Mouse (Mus musculus) olfactory bulb, adult 2 months (tissue): Measurements from ENCODE around the gene Gm10097. TPM values are rescaled to one million over a fixed set of nuclear protein-coding genes. Genes with fewer than 3 reads are reported as not detected.

Experiments
- H3K27ac ChIP-seq: fragments of 200-500 bp; 2 replicates; pipeline ENCODE4 v1.5.1; 2012; ENCODE audit warnings: low read depth, low read length; ENCODE audit not compliant: insufficient read depth
- H3K4me1 ChIP-seq: fragments of 200-500 bp; 2 replicates; pipeline ENCODE4 v1.6.1; 2012; ENCODE audit warnings: low read length; ENCODE audit not compliant: control insufficient read depth, insufficient read depth
- H3K4me3 ChIP-seq: fragments of 200-500 bp; 2 replicates; pipeline ENCODE4 v1.5.1; 2012; ENCODE audit warnings: mild to moderate bottlenecking, low read depth, low read length, moderate library complexity; ENCODE audit not compliant: insufficient read depth
- CTCF ChIP-seq: fragments of 200-500 bp; IDR thresholded peaks from 2 replicates; pipeline ENCODE4 v1.5.1; 2012; ENCODE audit warnings: low read depth, mild to moderate bottlenecking, low read length, moderate library complexity; ENCODE audit not compliant: insufficient read depth
- POLR2A ChIP-seq: fragments of 200-500 bp; IDR thresholded peaks from 2 replicates; pipeline ENCODE4 v1.6.1; 2012; ENCODE audit warnings: mild to moderate bottlenecking, low read depth, low read length, moderate library complexity; ENCODE audit not compliant: insufficient read depth
- WGBS: fragments of 180-500 bp; shearing (Covaris S2); methylation state at CpG from one replicate; pipeline ENCODE4 v1.1.7; 2018; 5-methylcytosine and 5-hydroxymethylcytosine counted together
- polyA plus RNA-seq: library from polyadenylated mRNA; stranded (reverse); fragments of >200 nt; gene quantifications from 2 replicates; pipeline ENCODE4 v1.2.4, GENCODE M21; 2012; ENCODE audit warnings: low replicate concordance; ENCODE audit not compliant: missing spikeins, insufficient read depth, insufficient read length

Gene Gm10097
- polyA plus RNA-seq, 1 experiment: not detected

- WGBS: 41% methylated on average over 7 of the region's 7 CpGs
- Histone ChIP-seq H3K4me1 (0 out of 2 replicates have a peak, but pooled peaks cover 2% of the 10 kb centered on the region), H3K27ac (no peak overlapping the region), H3K4me3 (no peak overlapping the region)
- TF ChIP-seq CTCF (no peak), POLR2A (no peak)
These were observed 23.8 kb upstream of the Gm10097 start for GRCm38 (mm10) chr10:5045213-5045612.

- Histone ChIP-seq H3K27ac (no peak overlapping the region), H3K4me1 (0 out of 2 replicates have a peak, but pooled peaks cover 2% of the 10 kb centered on the region), H3K4me3 (no peak overlapping the region)
- WGBS: 82% methylated on average over 5 of the region's 5 CpGs
- TF ChIP-seq CTCF: no peak
- TF ChIP-seq POLR2A: no peak
These were observed 23.3 kb upstream of the Gm10097 start for GRCm38 (mm10) chr10:5045671-5046070.

GRCm38 (mm10) chr10:5056243-5056735 is 12.7 kb upstream of the Gm10097 start:
- 42% methylated on average over 10 of the region's 10 CpGs for WGBS
- Histone ChIP-seq H3K4me1 (peaks cover 3% of the 10 kb centered on the region), H3K27ac (no peak overlapping the region), H3K4me3 (no peak overlapping the region)
- TF ChIP-seq POLR2A (no peak), CTCF (no peak)

GRCm38 (mm10) chr10:5056940-5057339 is 12.1 kb upstream of the Gm10097 start:
- Histone ChIP-seq H3K4me3 (no peak overlapping the region), H3K4me1 (peaks cover 3% of the 10 kb centered on the region), H3K27ac (no peak overlapping the region)
- WGBS: 50% methylated on average over 3 of the region's 3 CpGs
- TF ChIP-seq CTCF (no peak), POLR2A (no peak)

GRCm38 (mm10) chr10:5057661-5058060 is 11.3 kb upstream of the Gm10097 start:
- Histone ChIP-seq H3K27ac (no peak overlapping the region), H3K4me3 (no peak overlapping the region), H3K4me1 (peaks cover 3% of the 10 kb centered on the region)
- TF ChIP-seq CTCF (no peak), POLR2A (no peak)
- 90% methylated on average over 15 of the region's 15 CpGs for WGBS

- WGBS: 82% methylated on average over 2 of the region's 2 CpGs
- Histone ChIP-seq H3K4me1 (peaks cover 3% of the 10 kb centered on the region), H3K27ac (no peak overlapping the region), H3K4me3 (no peak overlapping the region)
- TF ChIP-seq CTCF: no peak
- no peak for TF ChIP-seq POLR2A
These were observed 10.1 kb upstream of the Gm10097 start for GRCm38 (mm10) chr10:5058876-5059275.

- WGBS: 89% methylated on average over 2 of the region's 2 CpGs
- TF ChIP-seq POLR2A (no peak), CTCF (no peak)
- H3K27ac ChIP-seq: no peak overlapping the region
- peaks cover 3% of the 10 kb centered on the region for H3K4me1 ChIP-seq
- no peak overlapping the region for H3K4me3 ChIP-seq
These were observed 9.0 kb upstream of the Gm10097 start for GRCm38 (mm10) chr10:5059983-5060382.

- Histone ChIP-seq H3K4me3 (no peak overlapping the region), H3K4me1 (peaks cover 4% of the 10 kb centered on the region; the same call in 1 of the 2 replicates), H3K27ac (no peak overlapping the region)
- 80% methylated on average over 3 of the region's 3 CpGs for WGBS
- TF ChIP-seq POLR2A (no peak), CTCF (no peak)
These were observed 1.9 kb upstream of the Gm10097 start for GRCm38 (mm10) chr10:5067113-5067512.

- Histone ChIP-seq H3K4me1 (peaks cover 4% of the 10 kb centered on the region; the same call in 1 of the 2 replicates), H3K4me3 (no peak overlapping the region), H3K27ac (no peak overlapping the region)
- TF ChIP-seq POLR2A (no peak), CTCF (no peak)
- 89% methylated on average over 11 of the region's 11 CpGs for WGBS
These were observed 1.4 kb downstream of the Gm10097 start for GRCm38 (mm10) chr10:5070168-5070940.

GRCm38 (mm10) chr10:5070941-5071231 is 1.9 kb downstream of the Gm10097 start:
- Histone ChIP-seq H3K27ac (no peak overlapping the region), H3K4me1 (peaks cover 4% of the 10 kb centered on the region; the same call in 1 of the 2 replicates), H3K4me3 (no peak overlapping the region)
- WGBS: 67% methylated on average over 3 of the region's 3 CpGs
- TF ChIP-seq CTCF (no peak), POLR2A (no peak)
